Mouse (Mus musculus) heart, postnatal 0 days (tissue): ENCODE measurements around the gene Aes. TPM values are rescaled to one million over a fixed set of nuclear protein-coding genes. Genes with fewer than 3 reads are reported as not detected.

Source experiments
- ATAC-seq: fragments of 200-750 bp; cut with Nextera tagmentation; 2 replicates; pipeline ENCODE4 v1.8.0; 2017; ENCODE audit warnings: low read depth, moderate number of reproducible peaks, moderate library complexity; ENCODE audit not compliant: insufficient read depth
- DNase-seq: peaks from one replicate; pipeline ENCODE4 v3.0.0-alpha.2; 2016; ENCODE audit warnings: low spot score
- H3K27ac ChIP-seq: fragments of 300-500 bp; sonication (generic); 2 replicates; pipeline ENCODE4 v1.5.1; 2014; ENCODE audit warnings: low read depth, mild to moderate bottlenecking
- H3K27me3 ChIP-seq: fragments of 300-500 bp; sonication (generic); 2 replicates; pipeline ENCODE4 v1.6.1; 2014; ENCODE audit warnings: low read length, mixed read lengths; ENCODE audit not compliant: control insufficient read depth, insufficient read depth
- H3K36me3 ChIP-seq: fragments of 300-500 bp; sonication (generic); replicated peaks from 2 replicates; pipeline ENCODE4 v1.6.1; 2014; ENCODE audit warnings: low read length, mixed read lengths; ENCODE audit not compliant: control insufficient read depth, insufficient read depth
- H3K4me1 ChIP-seq: fragments of 300-500 bp; sonication (generic); 2 replicates; pipeline ENCODE4 v1.6.1; 2014; ENCODE audit warnings: antibody characterized with exemption; ENCODE audit not compliant: control insufficient read depth, insufficient read depth
- H3K4me2 ChIP-seq: fragments of 300-500 bp; sonication (generic); 2 replicates; pipeline ENCODE4 v1.6.1; 2014; ENCODE audit warnings: low read depth, mild to moderate bottlenecking, low read length, moderate library complexity
- H3K4me3 ChIP-seq: fragments of 300-500 bp; sonication (generic); 2 replicates; pipeline ENCODE4 v1.5.1; 2014; ENCODE audit warnings: low read depth, low read length
- H3K9ac ChIP-seq: fragments of 300-500 bp; sonication (generic); replicated peaks from 2 replicates; pipeline ENCODE4 v1.6.1; 2014; ENCODE audit warnings: low read depth, low read length, mixed read lengths
- H3K9me3 ChIP-seq: fragments of 300-500 bp; sonication (generic); replicated peaks from 2 replicates; pipeline ENCODE4 v1.6.1; 2016; ENCODE audit warnings: low read length; ENCODE audit not compliant: control insufficient read depth
- CTCF ChIP-seq: IDR thresholded peaks from 2 replicates; pipeline ENCODE4 v1.5.1; 2016; ENCODE audit warnings: antibody characterized with exemption, control low read depth, low read depth
- EP300 ChIP-seq: IDR thresholded peaks from 2 replicates; pipeline ENCODE4 v1.6.1; 2016; ENCODE audit warnings: antibody characterized with exemption, low read depth
- WGBS: fragments of 180-500 bp; shearing (Covaris S2); extraction: QIAGEN DNeasy Blood & Tissue Kit; methylation state at CpG from one replicate; pipeline ENCODE4 v1.1.7; 2014; 5-methylcytosine and 5-hydroxymethylcytosine counted together
- polyA plus RNA-seq: library from polyadenylated mRNA; unstranded; fragments of >200 nt; fragmentation: Nextera tagmentation; extraction: Ambion mirVana; gene quantifications from 2 replicates; pipeline ENCODE4 v1.2.1, GENCODE M21; 2015
- total RNA-seq: library from RNA; depleted of rRNA; stranded (reverse); fragments of >200 nt; gene quantifications from 2 replicates; pipeline ENCODE4 v1.2.3, GENCODE M21; 2014; ENCODE audit warnings: low replicate concordance

Gene Aes
- total and polyA plus RNA-seq, 2 experiments from 2014 or later, result 767 to 870 TPM

GRCm38 (mm10) chr10:81538321-81539048, 20.8 kb upstream of the Aes start:
- Histone ChIP-seq H3K9me3 (no peaks in the 10 kb centered on the region), H3K36me3 (0 out of 2 replicates have a peak, but pooled peaks cover 5% of the 10 kb centered on the region), H3K27ac (no peak overlapping the region), H3K9ac (no peak overlapping the region), H3K4me2 (no peak overlapping the region), H3K27me3 (no peaks in the 10 kb centered on the region), H3K4me3 (no peak overlapping the region), H3K4me1 (peaks cover 18% of the 10 kb centered on the region)
- DNase-seq (no peak), ATAC-seq (no peak)
- TF ChIP-seq CTCF, result no peak
- no peak for TF ChIP-seq EP300
- WGBS, result 58% methylated on average over 3 of the region's 3 CpGs

GRCm38 (mm10) chr10:81541363-81541762, 17.9 kb upstream of the Aes start:
- ATAC-seq, result no peak
- no peak for TF ChIP-seq CTCF
- no peak for TF ChIP-seq EP300
- peaks cover 30% of the 10 kb centered on the region for H3K4me1 ChIP-seq
- H3K4me3 ChIP-seq, result no peak overlapping the region
- H3K9ac ChIP-seq, result peak overlapping the region; percentile 43; the same call in 1 of the 2 replicates
- peak overlapping the region; percentile 82 for H3K27ac ChIP-seq
- WGBS, result 63% methylated on average over 5 of the region's 5 CpGs
- DNase-seq, result no peak
- H3K27me3 ChIP-seq, result no peaks in the 10 kb centered on the region
- H3K4me2 ChIP-seq, result peak overlapping the region; percentile 100; the same call in 1 of the 2 replicates
- H3K36me3 ChIP-seq, result no peaks in the 10 kb centered on the region
- H3K9me3 ChIP-seq, result no peaks in the 10 kb centered on the region

GRCm38 (mm10) chr10:81541803-81542202, 17.5 kb upstream of the Aes start:
- 0 out of 2 replicates have a peak, but pooled peaks have one; percentile 37 for TF ChIP-seq EP300
- TF ChIP-seq CTCF, result no peak
- Histone ChIP-seq H3K4me2 (peak overlapping the region; percentile 100), H3K4me3 (no peak overlapping the region), H3K9me3 (no peaks in the 10 kb centered on the region), H3K36me3 (no peaks in the 10 kb centered on the region), H3K9ac (peak overlapping the region; percentile 43; the same call in 1 of the 2 replicates), H3K27me3 (no peaks in the 10 kb centered on the region), H3K27ac (peak overlapping the region; percentile 82), H3K4me1 (peaks cover 30% of the 10 kb centered on the region)
- WGBS, result 29% methylated on average over 10 of the region's 10 CpGs
- ATAC-seq (no peak), DNase-seq (peak; percentile 29)

GRCm38 (mm10) chr10:81542727-81543460, 16.4 kb upstream of the Aes start:
- ATAC-seq, result no peak
- WGBS, result 83% methylated on average over 7 of the region's 7 CpGs
- H3K27ac ChIP-seq, result peak overlapping the region; percentile 82; the same call in 1 of the 2 replicates
- peaks cover 30% of the 10 kb centered on the region for H3K4me1 ChIP-seq
- peak overlapping the region; percentile 100 for H3K4me2 ChIP-seq
- TF ChIP-seq EP300 (no peak), CTCF (no peak)
- 0 out of 2 replicates have a peak overlapping the region, but pooled peaks have one; percentile 97 for H3K4me3 ChIP-seq
- DNase-seq, result no peak
- H3K9me3 ChIP-seq, result no peaks in the 10 kb centered on the region
- no peaks in the 10 kb centered on the region for H3K36me3 ChIP-seq
- no peaks in the 10 kb centered on the region for H3K27me3 ChIP-seq
- peak overlapping the region; percentile 96; the same call in 1 of the 2 replicates for H3K9ac ChIP-seq

- Histone ChIP-seq H3K9me3 (no peaks in the 10 kb centered on the region), H3K4me2 (peak overlapping the region; percentile 100), H3K27ac (no peak overlapping the region), H3K4me3 (peak overlapping the region; percentile 97), H3K4me1 (peaks cover 30% of the 10 kb centered on the region), H3K36me3 (no peaks in the 10 kb centered on the region), H3K27me3 (no peaks in the 10 kb centered on the region), H3K9ac (peak overlapping the region; percentile 96)
- no peak for TF ChIP-seq EP300
- TF ChIP-seq CTCF, result no peak
- ATAC-seq (no peak), DNase-seq (no peak)
- whole genome bisulfite sequencing, result 77% methylated on average over 1 of the region's 1 CpGs
Observed at GRCm38 (mm10) chr10:81543633-81544032, 15.7 kb upstream of the Aes start.
